Mouse (Mus musculus): ENCODE results near the gene Tmem184a.

- no peak for TF ChIP-seq CTCF (IDR thresholded peaks at IDR 0.05; ENCODE audit: insufficient read depth, low read depth, low read length)
- no peak for TF ChIP-seq POLR2A (IDR thresholded peaks at IDR 0.05; ENCODE audit: insufficient read depth, low read depth, low read length)
Observed at GRCm38 (mm10) chr5:139776966-139777365, 42.8 kb downstream of the Tmem184a start.

All from olfactory bulb, adult 2 months (tissue).